Mouse (Mus musculus): ENCODE data around the gene Rev3l.

- TF ChIP-seq POLR2A (IDR thresholded peaks at IDR 0.05; ENCODE audit: extremely low read depth, insufficient read depth, low read length), result no peak
- TF ChIP-seq CTCF (IDR thresholded peaks at IDR 0.05; ENCODE audit: extremely low read depth, insufficient read depth, low read length), result no peak
Measured at GRCm38 (mm10) chr10:39707717-39708510, 24.0 kb upstream of the Rev3l start.

Measured in cortical plate, adult 2 months (tissue).